Mouse (Mus musculus) spleen, adult 18-20 months (tissue): ENCODE measurements around the gene Onecut3.

Experiments used
- DNase-seq, 2 experiments: peaks; one replicate each; pipeline ENCODE4 v3.0.0; 2022; ENCODE audit warnings: mixed read lengths in 2 of 2

The Onecut3 gene

GRCm38 (mm10) chr10:80504724-80505123 is 10.1 kb downstream of the Onecut3 start:
- no peak for DNase-seq

DNA sequence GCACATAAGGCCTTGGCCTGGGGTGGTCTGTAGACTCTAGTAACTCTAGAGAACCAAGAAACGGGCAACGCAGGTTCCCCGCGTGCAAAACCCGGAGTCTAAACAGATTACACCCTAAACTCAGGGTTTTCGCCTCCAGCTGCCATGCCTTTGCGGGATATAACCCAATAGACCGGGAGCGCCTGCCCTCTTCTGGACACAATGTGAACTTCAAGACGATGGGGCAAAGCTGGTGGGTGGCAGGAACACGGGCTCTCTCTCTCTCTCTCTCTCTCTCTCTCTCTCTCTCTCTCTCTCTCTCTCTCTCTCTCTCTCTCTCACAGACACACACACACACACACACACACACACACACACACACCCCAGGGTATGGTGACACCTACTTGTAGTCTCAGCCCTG is 11.6 kb downstream of the Onecut3 start:
- peak; percentile 30 to 70 for DNase-seq

DNA sequence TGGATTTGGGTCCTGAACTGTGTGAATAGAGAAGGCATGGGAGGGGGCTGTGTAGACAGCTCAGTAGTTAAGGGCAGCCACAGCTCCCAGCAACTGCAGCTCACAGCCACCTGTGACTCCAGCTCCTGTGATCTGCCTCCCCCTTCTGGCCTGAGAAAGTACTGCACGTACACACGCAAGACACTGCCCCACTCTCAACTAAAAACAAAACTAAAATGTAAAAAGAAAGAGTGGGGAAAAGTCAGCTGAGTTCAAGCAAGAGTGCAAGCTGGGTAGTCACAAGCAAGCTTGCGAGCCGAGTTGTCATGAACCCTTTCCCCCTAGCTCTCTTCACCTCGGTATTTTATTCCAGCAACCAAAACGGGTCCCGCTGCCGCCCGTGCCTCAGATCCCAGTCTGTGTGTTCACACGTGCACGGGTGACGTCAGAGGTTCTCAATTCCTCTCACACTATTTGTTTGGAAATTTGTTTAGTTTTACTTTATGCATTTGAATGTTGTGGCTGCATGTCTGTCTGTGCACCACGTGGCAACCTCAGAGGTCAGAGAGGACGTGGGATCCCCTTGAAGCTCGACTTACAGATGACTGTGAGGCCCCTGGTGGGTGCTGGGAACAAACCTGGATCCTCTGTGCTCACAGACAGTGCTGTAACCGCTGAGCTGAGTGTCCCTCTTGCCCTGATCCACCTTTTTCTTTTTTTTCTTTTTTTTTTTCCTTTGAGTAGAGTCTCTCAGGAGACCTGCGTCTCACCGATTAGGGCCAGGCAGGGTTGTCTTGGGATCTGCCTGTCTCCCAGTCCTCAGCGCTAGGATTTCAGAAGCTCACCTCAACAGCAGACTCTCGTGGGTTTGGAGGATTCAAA is 15.0 kb downstream of the Onecut3 start:
- DNase-seq = peak; percentile 62 to 88

DNA sequence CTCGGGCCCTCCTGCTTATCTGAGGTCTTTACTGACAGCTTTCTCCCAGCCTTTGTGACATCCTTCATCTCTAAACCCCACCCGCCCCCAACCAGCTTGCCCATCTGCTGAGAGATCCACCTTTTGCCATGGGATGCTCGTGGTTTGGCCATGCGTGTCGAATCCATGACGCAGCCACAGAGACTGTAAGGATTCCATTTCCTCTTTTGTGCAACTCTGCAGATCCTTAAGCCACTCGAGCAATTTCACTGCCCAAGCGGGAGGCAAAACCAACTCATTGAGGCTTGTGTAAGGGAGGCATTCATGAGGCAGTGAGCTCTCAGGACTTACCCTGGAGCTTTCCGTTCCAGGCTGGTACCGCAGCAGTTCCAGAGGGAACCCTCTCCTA is 15.6 kb downstream of the Onecut3 start:
- no peak for DNase-seq

- no peak for DNase-seq
Observed at GRCm38 (mm10) chr10:80513739-80514138, 19.1 kb downstream of the Onecut3 start.

- no peak for DNase-seq
Observed at GRCm38 (mm10) chr10:80519287-80519686, 24.7 kb downstream of the Onecut3 start.

DNA sequence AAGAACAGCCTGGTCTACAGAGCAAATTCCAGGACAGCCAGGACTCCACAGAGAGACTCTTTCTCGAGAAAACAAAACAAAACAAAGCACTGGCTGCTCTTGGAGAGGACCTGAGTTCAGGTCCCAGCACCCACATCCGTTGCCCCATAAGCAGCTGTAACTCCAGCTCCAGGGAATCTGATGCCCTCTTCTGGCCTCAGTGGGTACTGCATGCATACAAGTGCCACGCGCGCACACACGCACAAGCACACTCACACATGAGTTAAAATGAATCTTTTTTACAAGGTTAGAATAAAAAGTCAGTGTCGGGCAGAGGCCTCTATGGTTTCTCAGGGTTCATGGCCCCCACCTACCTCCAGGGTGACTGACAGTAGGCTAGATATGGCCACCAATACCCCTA is 28.7 kb downstream of the Onecut3 start:
- DNase-seq = no peak

- no peak for DNase-seq
Observed at GRCm38 (mm10) chr10:80526172-80526571, 31.5 kb downstream of the Onecut3 start.

DNA sequence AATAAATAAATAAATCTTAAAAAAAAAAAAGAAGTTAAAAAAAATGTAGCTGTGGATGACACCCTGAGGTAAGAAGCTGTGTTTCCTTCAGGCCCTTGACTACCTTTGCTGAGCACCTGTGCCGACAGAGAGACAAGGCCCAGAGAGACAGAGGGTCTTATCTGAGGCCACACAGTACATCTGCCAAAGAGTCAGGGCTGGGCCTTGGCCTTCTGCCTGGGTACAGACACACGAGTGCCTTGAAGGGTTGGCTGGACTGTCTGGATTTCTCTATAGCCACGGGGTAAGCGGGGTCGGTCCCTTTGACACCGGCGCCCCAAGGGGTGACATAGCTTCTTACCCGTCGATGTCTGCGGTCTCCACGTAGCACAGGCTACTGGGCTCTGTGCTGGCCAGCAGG is 38.1 kb downstream of the Onecut3 start:
- no peak for DNase-seq

DNA sequence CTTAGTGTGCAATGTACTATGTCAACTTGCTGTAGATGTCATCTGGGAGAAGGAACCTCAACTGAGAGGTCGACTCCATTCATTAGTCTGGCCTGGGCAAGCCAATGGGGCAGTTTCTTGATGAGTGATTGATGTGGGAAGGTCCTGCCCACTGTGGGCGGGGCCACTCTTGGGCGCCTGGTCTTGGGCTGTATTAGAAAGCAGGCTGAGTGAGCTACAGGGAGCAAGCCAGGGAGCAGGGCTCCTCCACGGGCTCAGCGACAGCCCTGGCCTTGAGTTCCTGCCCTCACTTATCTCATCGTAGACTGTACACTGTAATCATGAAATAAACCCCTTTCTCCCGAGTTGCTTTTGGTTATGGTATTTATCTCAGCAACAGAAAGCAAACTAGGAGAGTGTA is 39.1 kb downstream of the Onecut3 start:
- no peak for DNase-seq

DNA sequence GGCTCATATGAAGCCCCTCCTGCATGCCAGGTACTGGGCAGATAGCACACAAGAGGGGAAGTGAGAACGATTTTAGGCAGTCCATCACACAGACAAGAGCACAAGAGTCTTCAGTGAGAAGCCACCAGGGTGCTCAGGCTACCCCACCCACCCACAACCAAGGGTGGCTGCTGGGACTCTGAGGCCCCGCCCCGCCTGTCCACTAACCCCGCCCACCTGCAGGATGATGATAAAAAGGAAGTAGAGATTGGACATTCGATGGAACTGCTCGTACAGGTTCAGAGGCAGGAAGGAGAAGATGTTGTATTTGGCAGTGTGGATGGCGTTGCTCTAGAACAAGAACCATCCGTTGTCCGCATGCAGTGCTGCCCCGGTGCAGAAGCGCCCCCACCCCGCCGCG is 40.4 kb downstream of the Onecut3 start:
- DNase-seq = peak; percentile 42 to 50

DNA sequence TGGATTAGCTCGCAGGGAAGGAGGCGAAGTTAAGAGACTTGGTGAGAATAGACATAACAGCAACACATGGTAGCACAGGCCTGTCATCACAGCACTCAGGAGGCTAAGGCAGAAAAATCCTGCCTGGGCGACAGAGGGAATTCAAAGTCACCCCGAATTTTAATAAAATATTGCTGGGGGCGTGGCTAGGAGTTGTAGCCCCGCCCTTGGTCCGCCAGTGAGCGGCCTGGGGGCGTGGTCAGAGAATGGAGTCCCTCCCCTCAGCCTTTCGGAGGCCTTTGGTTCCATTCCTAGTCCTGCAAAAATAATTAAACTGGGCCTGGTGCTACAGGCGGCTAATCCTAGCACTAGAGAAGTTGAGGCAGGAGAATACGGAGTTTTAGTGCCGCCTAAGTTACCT is 41.1 kb downstream of the Onecut3 start:
- DNase-seq = no peak

DNA sequence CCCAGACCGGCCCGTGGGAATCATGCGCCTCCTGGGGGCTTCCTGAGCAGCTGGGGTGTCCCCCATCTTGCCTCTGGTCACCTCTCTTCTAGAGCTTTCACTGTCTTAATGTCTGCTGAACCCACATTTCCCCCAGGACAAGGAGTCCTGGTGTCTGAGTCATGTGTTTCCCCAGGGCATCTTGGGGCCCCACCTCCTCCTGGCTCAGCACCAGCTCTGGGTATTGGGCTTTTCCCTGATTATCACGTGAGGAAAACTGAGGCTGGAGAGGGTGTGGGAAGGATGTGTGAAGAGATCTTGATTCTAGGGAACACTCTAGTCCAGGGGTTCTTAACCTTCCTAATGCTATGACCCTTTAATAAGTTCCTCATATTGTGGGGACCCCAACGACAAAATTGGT is 43.5 kb downstream of the Onecut3 start:
- DNase-seq = no peak

DNA sequence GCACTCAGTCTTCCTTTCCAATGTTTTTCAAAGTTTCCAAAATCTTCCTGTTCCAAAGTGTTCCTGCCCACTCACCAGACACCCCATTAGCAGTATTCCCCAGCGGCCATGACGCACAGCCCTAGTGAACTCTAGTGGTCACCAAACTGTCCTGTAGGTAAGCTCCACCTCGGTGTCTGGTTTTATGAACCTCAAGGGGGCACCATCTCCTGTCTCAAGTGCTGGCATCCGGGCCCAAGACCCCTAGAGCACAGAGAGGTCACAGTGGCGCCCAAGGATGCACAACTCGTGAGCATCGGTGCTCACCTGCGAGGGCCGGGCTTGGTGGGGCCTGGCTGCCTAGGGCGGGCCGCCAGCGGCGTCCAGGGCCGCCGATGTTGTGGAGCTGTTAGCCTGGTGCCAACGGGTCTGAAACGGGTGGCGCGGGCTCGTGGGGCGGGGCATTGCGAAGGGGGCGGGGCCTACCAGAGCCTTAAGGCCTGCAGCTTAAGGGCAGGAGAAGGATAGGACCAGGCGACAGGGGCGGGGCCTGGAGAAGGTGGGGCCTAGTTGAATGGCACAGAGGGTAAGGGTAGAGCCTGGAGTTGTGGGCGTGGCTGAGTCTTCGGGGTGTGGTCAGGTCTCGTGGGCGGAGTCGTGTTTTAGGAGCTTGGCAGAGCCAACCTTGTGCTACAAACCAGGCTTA is 44.2 kb downstream of the Onecut3 start, which contains the start of gene Atp8b3:
Gene Atp8b3 (minus strand): TSS at position 415 of the 685 bp plus-strand sequence.
- DNase-seq = peak; percentile 79 to 81

DNA sequence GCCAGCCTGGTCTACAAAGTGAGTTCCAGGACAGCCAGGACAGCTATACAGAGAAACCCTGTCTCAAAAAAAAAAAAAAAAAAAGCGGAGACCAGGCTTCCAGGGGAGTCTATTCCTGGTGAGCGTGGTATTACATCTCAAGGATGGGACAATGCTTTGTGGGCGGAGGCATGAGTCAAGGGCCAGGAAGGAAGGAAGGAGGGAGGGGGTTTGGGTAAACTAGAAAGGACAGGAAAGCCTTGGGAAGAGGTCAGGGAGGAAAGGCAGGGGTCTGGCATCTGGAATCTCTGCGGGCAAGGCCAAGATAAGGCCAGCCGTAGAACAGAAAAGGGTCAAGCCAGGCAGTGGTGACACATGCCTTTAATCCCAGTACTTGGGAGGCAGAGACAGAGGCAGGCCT is 44.9 kb downstream of the Onecut3 start:
- no peak for DNase-seq

- DNase-seq = no peak
Observed at GRCm38 (mm10) chr10:80543873-80544272, 49.2 kb downstream of the Onecut3 start.

GRCm38 (mm10) chr10:80545590-80545989 is 51.0 kb downstream of the Onecut3 start:
- no peak for DNase-seq

DNA sequence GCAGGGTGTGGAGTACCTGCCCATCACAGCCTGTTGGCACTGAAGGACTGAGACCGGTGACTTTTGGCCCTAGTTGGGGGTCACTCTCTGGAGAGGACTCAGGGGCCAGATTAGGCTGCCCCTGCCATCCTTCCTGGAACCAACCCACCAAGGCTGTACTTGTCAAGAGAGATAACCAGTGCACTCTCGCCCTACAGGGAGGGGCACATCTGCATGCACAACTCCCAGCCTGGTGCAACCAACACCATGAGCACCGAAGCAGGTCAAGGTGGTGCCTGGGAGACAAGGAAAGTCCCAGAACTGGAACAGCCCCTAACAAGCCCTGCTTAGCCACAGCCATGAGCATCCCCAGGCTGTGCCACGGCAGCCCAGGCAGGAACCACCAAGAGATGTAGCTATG is 52.3 kb downstream of the Onecut3 start:
- no peak for DNase-seq

DNA sequence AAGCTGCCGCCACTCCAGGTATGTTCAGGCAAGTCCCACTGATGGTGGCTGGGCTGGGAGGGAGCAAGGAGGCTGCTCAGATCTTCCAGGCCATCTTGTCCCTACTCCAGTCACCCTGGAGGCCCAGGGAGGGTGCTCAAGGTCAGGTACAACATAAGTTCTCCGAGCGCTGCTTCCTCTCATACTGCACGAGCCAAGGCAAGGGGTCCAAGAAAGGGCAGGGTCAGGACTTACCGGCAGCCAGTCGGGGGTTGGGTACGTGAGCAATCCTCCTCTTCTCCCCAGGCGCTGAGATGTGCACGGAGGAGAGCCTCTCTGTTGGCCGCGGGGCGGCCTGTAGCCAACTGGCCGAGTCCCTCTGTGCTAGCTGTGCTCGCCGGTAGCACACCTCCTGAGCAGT is 52.9 kb downstream of the Onecut3 start:
- no peak for DNase-seq

GRCm38 (mm10) chr10:80548428-80549006 is 53.9 kb downstream of the Onecut3 start:
- DNase-seq = peak; percentile 42 to 61

- no peak for DNase-seq
Observed at GRCm38 (mm10) chr10:80549279-80549678, 54.6 kb downstream of the Onecut3 start.

- no peak for DNase-seq
Observed at GRCm38 (mm10) chr10:80552364-80552763, 57.7 kb downstream of the Onecut3 start.

GRCm38 (mm10) chr10:80553575-80553974 is 58.9 kb downstream of the Onecut3 start:
- DNase-seq = no peak

- no peak for DNase-seq
Observed at GRCm38 (mm10) chr10:80553997-80554396, 59.4 kb downstream of the Onecut3 start.
